Mouse (Mus musculus): ENCODE data around the gene Smtn.

- TF ChIP-seq GATA1 (IDR thresholded peaks at IDR 0.05; ENCODE audit: borderline replicate concordance, low read length) (no peak), CTCF (IDR thresholded peaks at IDR 0.05; ENCODE audit: low read depth, low read length) (0 out of 2 replicates have a peak, but pooled peaks have one; percentile 0), TAL1 (conservative IDR thresholded peaks at IDR 0.05; ENCODE audit: low read depth, low read length) (no peak), POLR2AphosphoS5 (IDR thresholded peaks at IDR 0.05; ENCODE audit: insufficient replicate concordance, low read depth, low read length) (no peak)
These were observed 5.5 kb downstream of the Smtn start for GRCm38 (mm10) chr11:3534956-3535355.
